ENCODE assay signal across 12 mouse cellular contexts in genomic region chr16:44552726-44553125, GRCm38 (mm10). TPM values are rescaled to one million over a fixed set of nuclear protein-coding genes. Genes with fewer than 3 reads are reported as not detected.
A peak's percentile ranks its signal among the peaks of the same experiment; 100 is the strongest.
DNase-seq lines count a peak whose midpoint lies in the region; ATAC-seq and TF ChIP-seq lines count a peak whose summit lies in the region.
"Had no signal": no experiment of that assay in that cellular context is flagged by ENCODE, and none has a peak within 500 bp of the region (broad histone marks: within the 10 kb centered on the region; RNA-seq: fewer than 3 reads in every experiment).

No protein-coding gene starts in this region.

- H3K36me3 ChIP-seq in forebrain, embryonic 10.5 days (replicated peaks) = peaks cover 54% of the 10 kb centered on the region
- no peaks in the 10 kb centered on the region for H3K36me3 ChIP-seq in forebrain, embryonic 16.5 days (ENCODE audit: control insufficient read depth, insufficient read depth)
- no peaks in the 10 kb centered on the region for H3K36me3 ChIP-seq in neural tube, embryonic 11.5 days (ENCODE audit: control insufficient read depth, insufficient read depth, low read length)
- no peaks in the 10 kb centered on the region for H3K36me3 ChIP-seq in hindbrain, postnatal 0 days (ENCODE audit: insufficient read depth, low read length)
- no peaks in the 10 kb centered on the region for H3K36me3 ChIP-seq in neural tube, embryonic 13.5 days
- H3K36me3 ChIP-seq: heart, embryonic 15.5 days had no signal

- H3K27me3 ChIP-seq in forebrain, embryonic 10.5 days (ENCODE audit: poor library complexity, severe bottlenecking) = no peaks in the 10 kb centered on the region; the same call in 1 of the 2 replicates
- H3K27me3 ChIP-seq in forebrain, embryonic 16.5 days (replicated peaks; ENCODE audit: control insufficient read depth, insufficient read depth, low read length) = no peaks in the 10 kb centered on the region
- no peaks in the 10 kb centered on the region for H3K27me3 ChIP-seq in neural tube, embryonic 11.5 days (ENCODE audit: control insufficient read depth, insufficient read depth, low read length)
- H3K27me3 ChIP-seq in hindbrain, postnatal 0 days (ENCODE audit: insufficient read depth, low read length) = no peaks in the 10 kb centered on the region
- no peaks in the 10 kb centered on the region for H3K27me3 ChIP-seq in neural tube, embryonic 13.5 days
- H3K27me3 ChIP-seq: heart, embryonic 15.5 days had no signal

- no peak for ATAC-seq in forebrain, embryonic 16.5 days
- no peak for ATAC-seq in neural tube, embryonic 11.5 days (ENCODE audit: insufficient read depth, low FRiP score, low TSS enrichment)
- no peak for ATAC-seq in hindbrain, postnatal 0 days
- ATAC-seq in neural tube, embryonic 13.5 days (ENCODE audit: low read depth) = no peak

- H3K27ac ChIP-seq in forebrain, embryonic 10.5 days = 0 out of 2 replicates have a peak overlapping the region, but pooled peaks have one; percentile 61
- no peak overlapping the region; the same call in 1 of the 2 replicates for H3K27ac ChIP-seq in forebrain, embryonic 16.5 days (ENCODE audit: low read length)
- 0 out of 2 replicates have a peak overlapping the region, but pooled peaks have one; percentile 14 for H3K27ac ChIP-seq in neural tube, embryonic 11.5 days (ENCODE audit: low read depth, low read length)
- peak overlapping the region; percentile 38; the same call in 1 of the 2 replicates for H3K27ac ChIP-seq in hindbrain, postnatal 0 days
- H3K27ac ChIP-seq in neural tube, embryonic 13.5 days (replicated peaks) = peak overlapping the region; percentile 57; the same call in 1 of the 2 replicates
- H3K27ac ChIP-seq: heart, embryonic 15.5 days had no signal

- H3K4me2 ChIP-seq in forebrain, embryonic 16.5 days (ENCODE audit: low read length) = no peak overlapping the region
- peak overlapping the region; percentile 5; the same call in 1 of the 2 replicates for H3K4me2 ChIP-seq in neural tube, embryonic 11.5 days (ENCODE audit: low read depth)
- peak overlapping the region; percentile 17; the same call in 1 of the 2 replicates for H3K4me2 ChIP-seq in hindbrain, postnatal 0 days (ENCODE audit: low read depth, low read length)
- peak overlapping the region; percentile 42 for H3K4me2 ChIP-seq in neural tube, embryonic 13.5 days
- H3K4me2 ChIP-seq: heart, embryonic 15.5 days had no signal

- peaks cover 87% of the 10 kb centered on the region for H3K4me1 ChIP-seq in forebrain, embryonic 10.5 days
- peaks cover 53% of the 10 kb centered on the region for H3K4me1 ChIP-seq in forebrain, embryonic 16.5 days (replicated peaks; ENCODE audit: control insufficient read depth, insufficient read depth, low read length)
- peaks cover 61% of the 10 kb centered on the region for H3K4me1 ChIP-seq in neural tube, embryonic 11.5 days (ENCODE audit: control insufficient read depth, insufficient read depth, low read length)
- H3K4me1 ChIP-seq in hindbrain, postnatal 0 days (ENCODE audit: insufficient read depth, low read length) = peaks cover 33% of the 10 kb centered on the region
- H3K4me1 ChIP-seq in neural tube, embryonic 13.5 days (replicated peaks) = peaks cover 80% of the 10 kb centered on the region

- H3K9me3 ChIP-seq in forebrain, embryonic 10.5 days = no peaks in the 10 kb centered on the region; the same call in 1 of the 2 replicates
- H3K9me3 ChIP-seq in forebrain, embryonic 16.5 days (ENCODE audit: control insufficient read depth, low read length) = no peaks in the 10 kb centered on the region
- H3K9me3 ChIP-seq in neural tube, embryonic 11.5 days (ENCODE audit: control insufficient read depth, low read length) = no peaks in the 10 kb centered on the region
- H3K9me3 ChIP-seq in hindbrain, postnatal 0 days (ENCODE audit: low read length) = no peaks in the 10 kb centered on the region
- H3K9me3 ChIP-seq in neural tube, embryonic 13.5 days = no peaks in the 10 kb centered on the region
- H3K9me3 ChIP-seq: heart, embryonic 15.5 days had no signal

- H3K4me3 ChIP-seq in forebrain, embryonic 10.5 days = peak overlapping the region; percentile 23; the same call in 1 of the 2 replicates
- no peak overlapping the region for H3K4me3 ChIP-seq in forebrain, embryonic 16.5 days (replicated peaks; ENCODE audit: low read length)
- no peak overlapping the region for H3K4me3 ChIP-seq in neural tube, embryonic 11.5 days (ENCODE audit: low read depth, low read length)
- H3K4me3 ChIP-seq in hindbrain, postnatal 0 days (ENCODE audit: low read length) = no peak overlapping the region
- H3K4me3 ChIP-seq in neural tube, embryonic 13.5 days = no peak overlapping the region
- H3K4me3 ChIP-seq: heart, embryonic 15.5 days; layer of hippocampus, adult 2 months had no signal

- no peak for TF ChIP-seq CTCF in hindbrain, postnatal 0 days (IDR thresholded peaks at IDR 0.05; ENCODE audit: low read depth)

- no peak for DNase-seq in forebrain, embryonic 10.5 days (ENCODE audit: extremely low spot score, low spot score)
- DNase-seq in neural tube, embryonic 11.5 days (ENCODE audit: low spot score) = no peak
- no peak for DNase-seq in neural tube, embryonic 10.5 days (ENCODE audit: extremely low spot score, low spot score)
- no peak for DNase-seq in hindbrain, postnatal 0 days (ENCODE audit: low spot score)
- DNase-seq in spleen, postnatal 14 days (ENCODE audit: low spot score in 2 of 2) = no peak
- no peak for DNase-seq in lung, postnatal 36 days
- DNase-seq: adrenal gland, postnatal 10 days; gastrocnemius, postnatal 36 days had no signal

- 84% methylated on average over 5 of the region's 5 CpGs for WGBS in forebrain, embryonic 10.5 days
- WGBS in forebrain, embryonic 16.5 days = 66% methylated on average over 5 of the region's 5 CpGs
- WGBS in neural tube, embryonic 11.5 days = 81% methylated on average over 5 of the region's 5 CpGs
- WGBS in hindbrain, postnatal 0 days = 68% methylated on average over 5 of the region's 5 CpGs
- WGBS in neural tube, embryonic 13.5 days = 72% methylated on average over 5 of the region's 5 CpGs

- H3K9ac ChIP-seq in forebrain, embryonic 16.5 days (replicated peaks; ENCODE audit: low read depth, low read length) = no peak overlapping the region
- H3K9ac ChIP-seq in neural tube, embryonic 11.5 days (ENCODE audit: low read length) = no peak overlapping the region
- H3K9ac ChIP-seq in hindbrain, postnatal 0 days (replicated peaks; ENCODE audit: low read length) = no peak overlapping the region
- H3K9ac ChIP-seq in neural tube, embryonic 13.5 days = no peak overlapping the region
- H3K9ac ChIP-seq: heart, embryonic 15.5 days had no signal

RNA-seq across cellular contexts. Expression of gene Boc, which starts 6.0 kb away (rescaled TPM):
- polyA plus RNA-seq in forebrain, embryonic 10.5 days (2016; fragmentation: Nextera tagmentation; extraction: Ambion mirVana) = 25.9 TPM in 2 replicates
- 15.2 and 17.6 TPM in 2 replicates for polyA plus RNA-seq in forebrain, embryonic 16.5 days (2015; fragmentation: Nextera tagmentation; extraction: Ambion mirVana)
- 43.8 and 48.2 TPM in 2 replicates for polyA plus RNA-seq in neural tube, embryonic 11.5 days (2014; fragmentation: Nextera tagmentation; extraction: Ambion mirVana)
- total RNA-seq in hindbrain, postnatal 0 days (2014; rRNA removed) = 43.9 and 45.5 TPM in 2 replicates
- 6.8 and 8.1 TPM in 2 replicates for polyA plus RNA-seq in hindbrain, postnatal 0 days (2015; fragmentation: Nextera tagmentation; extraction: Ambion mirVana)
- 11.5 and 14.4 TPM in 2 replicates for polyA plus RNA-seq in neural tube, embryonic 13.5 days (2015; fragmentation: Nextera tagmentation; extraction: Ambion mirVana)
